Mouse (Mus musculus): ENCODE measurements around the gene Ccdc58. TPM values are rescaled to one million over a fixed set of nuclear protein-coding genes. Genes with fewer than 3 reads are reported as not detected.
"Not testable (repeated sequence)": the region's sequence is repeated elsewhere in the genome, so short reads cannot be mapped to it uniquely, and the experiment has no call there.

The Ccdc58 gene
- polyA plus RNA-seq, 1 experiment from 2014 or later, result 35.0 TPM

DNA sequence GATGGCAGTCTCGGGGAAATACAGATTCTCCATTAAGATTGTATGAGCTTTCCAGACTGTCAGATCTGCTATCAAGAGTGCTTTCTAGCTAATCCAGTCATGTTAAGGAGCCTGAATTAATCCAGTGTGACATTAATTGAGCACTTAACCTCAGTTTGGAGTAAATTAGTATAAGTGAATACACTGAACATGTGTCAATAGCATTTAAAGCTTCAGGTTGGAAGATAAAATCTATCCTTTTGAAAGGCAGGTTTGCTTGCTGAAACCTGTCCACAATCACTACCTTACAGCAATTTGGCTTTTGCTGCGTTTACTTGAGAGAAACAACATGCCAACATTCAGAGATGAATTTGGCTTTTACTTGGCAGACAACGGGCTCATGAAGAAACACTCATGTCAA is 22.6 kb downstream of the Ccdc58 start:
- no peak overlapping the region for H3K4me3 ChIP-seq (replicated peaks; ENCODE audit: low read length)
- no peaks in the 10 kb centered on the region for H3K4me1 ChIP-seq (replicated peaks; ENCODE audit: control insufficient read depth, insufficient read depth, low read length)
- H3K9me3 ChIP-seq (ENCODE audit: control insufficient read depth, low read length), result no peaks in the 10 kb centered on the region
- H3K27ac ChIP-seq (ENCODE audit: low read length), result no peak overlapping the region
- ATAC-seq, result no peak
- H3K9ac ChIP-seq (replicated peaks; ENCODE audit: low read depth, low read length), result no peak overlapping the region
- no peaks in the 10 kb centered on the region for H3K36me3 ChIP-seq (ENCODE audit: control insufficient read depth, insufficient read depth)
- H3K27me3 ChIP-seq (replicated peaks; ENCODE audit: control insufficient read depth, insufficient read depth, low read length), result no peaks in the 10 kb centered on the region
- 75% methylated on average over 3 of the region's 3 CpGs for WGBS
- no peak overlapping the region for H3K4me2 ChIP-seq (ENCODE audit: low read length)

- H3K4me2 ChIP-seq (ENCODE audit: low read length); H3K9me3 ChIP-seq (ENCODE audit: control insufficient read depth, low read length); ATAC-seq; H3K9ac ChIP-seq (replicated peaks; ENCODE audit: low read depth, low read length); H3K4me3 ChIP-seq (replicated peaks; ENCODE audit: low read length); H3K4me1 ChIP-seq (replicated peaks; ENCODE audit: control insufficient read depth, insufficient read depth, low read length); H3K36me3 ChIP-seq (ENCODE audit: control insufficient read depth, insufficient read depth); H3K27me3 ChIP-seq (replicated peaks; ENCODE audit: control insufficient read depth, insufficient read depth, low read length); H3K27ac ChIP-seq (ENCODE audit: low read length): not testable (repeated sequence)
- WGBS, result 88% methylated on average over 9 of the region's 12 CpGs
These were observed 26.5 kb downstream of the Ccdc58 start for GRCm38 (mm10) chr16:36097813-36098499.

DNA sequence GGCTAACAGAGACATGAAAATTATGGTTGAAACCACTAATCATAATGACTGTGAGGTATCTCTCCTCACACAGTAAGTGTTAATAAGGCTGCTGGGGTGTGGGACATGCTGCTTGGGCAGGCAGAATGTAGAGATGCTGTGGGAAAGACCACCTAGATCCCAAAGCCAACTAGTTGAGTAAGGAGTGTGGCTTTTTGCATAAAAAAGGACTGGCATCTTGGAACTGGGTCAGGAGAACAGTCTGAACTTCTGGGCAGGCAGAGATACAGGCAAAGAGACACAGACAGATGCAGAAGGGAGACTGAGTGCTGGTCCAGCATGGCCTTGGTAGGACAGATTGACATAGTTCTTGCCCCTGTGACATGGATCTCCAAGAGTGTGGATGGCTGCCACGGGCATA is 30.0 kb downstream of the Ccdc58 start:
- Histone ChIP-seq H3K4me2 (ENCODE audit: low read length) (no peak overlapping the region), H3K9ac (replicated peaks; ENCODE audit: low read depth, low read length) (no peak overlapping the region), H3K4me3 (replicated peaks; ENCODE audit: low read length) (no peak overlapping the region), H3K36me3 (ENCODE audit: control insufficient read depth, insufficient read depth) (no peaks in the 10 kb centered on the region), H3K9me3 (ENCODE audit: control insufficient read depth, low read length) (no peaks in the 10 kb centered on the region), H3K27ac (ENCODE audit: low read length) (no peak overlapping the region), H3K4me1 (replicated peaks; ENCODE audit: control insufficient read depth, insufficient read depth, low read length) (no peaks in the 10 kb centered on the region), H3K27me3 (replicated peaks; ENCODE audit: control insufficient read depth, insufficient read depth, low read length) (no peaks in the 10 kb centered on the region)
- no peak for ATAC-seq
- 92% methylated on average over 1 of the region's 1 CpGs for WGBS

GRCm38 (mm10) chr16:36102211-36102610 is 30.7 kb downstream of the Ccdc58 start:
- WGBS, result 91% methylated on average over 1 of the region's 1 CpGs
- Histone ChIP-seq H3K9me3 (ENCODE audit: control insufficient read depth, low read length) (no peaks in the 10 kb centered on the region), H3K36me3 (ENCODE audit: control insufficient read depth, insufficient read depth) (no peaks in the 10 kb centered on the region), H3K9ac (replicated peaks; ENCODE audit: low read depth, low read length) (no peak overlapping the region), H3K4me3 (replicated peaks; ENCODE audit: low read length) (no peak overlapping the region), H3K27ac (ENCODE audit: low read length) (no peak overlapping the region), H3K4me2 (ENCODE audit: low read length) (no peak overlapping the region), H3K27me3 (replicated peaks; ENCODE audit: control insufficient read depth, insufficient read depth, low read length) (no peaks in the 10 kb centered on the region), H3K4me1 (replicated peaks; ENCODE audit: control insufficient read depth, insufficient read depth, low read length) (no peaks in the 10 kb centered on the region)
- no peak for ATAC-seq

DNA sequence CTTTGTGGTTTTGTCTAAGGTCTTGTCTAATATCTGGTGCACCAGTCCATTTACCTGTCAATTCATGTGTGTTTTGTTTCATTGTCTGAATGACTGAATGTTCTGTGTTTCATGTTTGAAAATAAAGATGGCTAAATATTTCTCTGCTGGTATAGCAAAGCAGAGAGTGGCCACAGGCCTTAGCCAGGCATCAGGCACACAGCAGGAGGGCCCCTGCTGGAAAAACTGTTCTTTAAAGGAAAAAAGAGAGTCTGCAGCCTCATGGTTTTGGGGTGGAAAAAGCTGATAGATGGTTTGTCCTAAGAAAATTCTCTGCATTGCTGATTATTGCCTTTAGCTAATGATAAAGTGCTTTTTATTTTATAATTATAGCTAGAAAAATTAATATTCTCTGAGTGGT is 40.0 kb downstream of the Ccdc58 start:
- H3K27ac ChIP-seq (ENCODE audit: low read length); H3K9me3 ChIP-seq (ENCODE audit: control insufficient read depth, low read length); H3K36me3 ChIP-seq (ENCODE audit: control insufficient read depth, insufficient read depth); H3K4me2 ChIP-seq (ENCODE audit: low read length); H3K9ac ChIP-seq (replicated peaks; ENCODE audit: low read depth, low read length); H3K4me3 ChIP-seq (replicated peaks; ENCODE audit: low read length); ATAC-seq; H3K4me1 ChIP-seq (replicated peaks; ENCODE audit: control insufficient read depth, insufficient read depth, low read length); H3K27me3 ChIP-seq (replicated peaks; ENCODE audit: control insufficient read depth, insufficient read depth, low read length): not testable (repeated sequence)

DNA sequence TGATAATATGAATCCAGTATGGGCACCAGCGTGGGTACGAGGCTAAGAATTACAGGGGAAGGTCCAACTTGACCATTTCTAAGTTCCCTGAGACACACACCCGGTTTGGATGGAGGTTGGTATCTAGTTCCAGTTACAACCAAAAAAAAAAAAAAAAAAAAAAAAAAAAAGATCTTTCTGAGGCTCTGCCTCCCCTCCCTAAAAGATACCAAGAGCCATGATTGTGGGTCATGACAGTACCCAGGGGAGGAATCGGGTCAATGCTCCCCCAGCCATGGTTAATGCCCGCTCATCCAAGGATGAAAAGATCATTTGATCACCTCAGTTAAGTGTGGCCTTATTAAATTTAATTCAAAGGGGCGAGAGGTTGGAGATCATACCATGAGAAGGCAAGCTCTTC is 44.3 kb downstream of the Ccdc58 start:
- H3K27me3 ChIP-seq (replicated peaks; ENCODE audit: control insufficient read depth, insufficient read depth, low read length); H3K27ac ChIP-seq (ENCODE audit: low read length); H3K36me3 ChIP-seq (ENCODE audit: control insufficient read depth, insufficient read depth); H3K9ac ChIP-seq (replicated peaks; ENCODE audit: low read depth, low read length); H3K9me3 ChIP-seq (ENCODE audit: control insufficient read depth, low read length); H3K4me2 ChIP-seq (ENCODE audit: low read length); ATAC-seq; H3K4me1 ChIP-seq (replicated peaks; ENCODE audit: control insufficient read depth, insufficient read depth, low read length); H3K4me3 ChIP-seq (replicated peaks; ENCODE audit: low read length): not testable (repeated sequence)
- WGBS, result 93% methylated on average over 6 of the region's 6 CpGs

DNA sequence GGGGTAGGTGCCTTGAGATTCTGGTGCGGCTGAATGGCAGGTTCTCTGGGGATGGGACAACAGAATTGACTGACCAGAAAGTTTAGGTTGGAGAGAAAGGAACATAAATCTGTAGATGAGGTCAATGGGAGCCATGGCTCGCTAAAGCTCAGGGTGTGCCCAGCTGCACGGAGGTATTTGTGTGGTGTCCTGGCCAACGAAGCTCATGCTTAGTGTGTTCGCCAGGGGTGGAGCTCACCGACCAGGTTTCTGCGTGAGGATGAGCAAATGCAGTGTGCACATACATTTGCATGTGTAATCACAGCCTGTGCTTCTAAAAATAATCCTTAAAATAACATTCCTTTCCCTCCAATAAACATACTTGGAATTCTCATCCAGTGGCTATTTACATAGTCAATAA is 56.6 kb downstream of the Ccdc58 start:
- H3K4me2 ChIP-seq (ENCODE audit: low read length), result no peak overlapping the region
- 86% methylated on average over 7 of the region's 7 CpGs for WGBS
- ATAC-seq, result no peak
- no peaks in the 10 kb centered on the region for H3K27me3 ChIP-seq (replicated peaks; ENCODE audit: control insufficient read depth, insufficient read depth, low read length)
- no peak overlapping the region for H3K27ac ChIP-seq (ENCODE audit: low read length)
- H3K9me3 ChIP-seq (ENCODE audit: control insufficient read depth, low read length), result no peaks in the 10 kb centered on the region
- H3K36me3 ChIP-seq (ENCODE audit: control insufficient read depth, insufficient read depth), result no peaks in the 10 kb centered on the region
- no peak overlapping the region for H3K9ac ChIP-seq (replicated peaks; ENCODE audit: low read depth, low read length)
- H3K4me3 ChIP-seq (replicated peaks; ENCODE audit: low read length), result no peak overlapping the region
- no peaks in the 10 kb centered on the region for H3K4me1 ChIP-seq (replicated peaks; ENCODE audit: control insufficient read depth, insufficient read depth, low read length)

DNA sequence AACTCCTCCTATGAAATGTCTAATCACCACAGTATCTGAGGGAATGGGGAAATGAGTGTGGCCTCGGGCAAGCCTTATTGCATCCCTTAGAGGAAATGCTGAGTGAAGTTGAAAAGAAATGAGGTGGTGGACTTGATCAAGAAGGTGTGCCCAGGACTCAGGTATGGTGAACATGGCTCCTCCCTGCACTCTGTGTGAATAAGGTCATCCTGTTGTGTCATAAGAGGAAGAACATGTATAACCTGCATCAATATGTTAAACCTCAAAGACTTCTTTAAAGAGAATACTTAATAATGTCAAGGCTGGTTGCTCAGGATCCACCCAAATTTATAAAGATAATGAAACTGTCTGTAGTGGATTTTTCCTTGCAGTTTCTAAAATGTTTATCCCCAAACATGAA is 59.7 kb downstream of the Ccdc58 start, which contains the start of gene Csta1:
Gene Csta1 (minus strand): TSS at position 101 of the 400 bp plus-strand sequence.
- no peak within 1 kb of the TSS for H3K4me2 ChIP-seq (ENCODE audit: low read length)
- H3K9ac ChIP-seq (replicated peaks; ENCODE audit: low read depth, low read length), result no peak within 1 kb of the TSS
- no peak for ATAC-seq
- no peaks in the 10 kb centered on the region for H3K4me1 ChIP-seq (replicated peaks; ENCODE audit: control insufficient read depth, insufficient read depth, low read length)
- no peaks in the 10 kb centered on the region for H3K9me3 ChIP-seq (ENCODE audit: control insufficient read depth, low read length)
- no peaks in the 10 kb centered on the region for H3K27me3 ChIP-seq (replicated peaks; ENCODE audit: control insufficient read depth, insufficient read depth, low read length)
- H3K4me3 ChIP-seq (replicated peaks; ENCODE audit: low read length), result no peak within 1 kb of the TSS
- H3K27ac ChIP-seq (ENCODE audit: low read length), result no peak within 1 kb of the TSS
- 78% methylated on average over 1 of the region's 1 CpGs for WGBS
- H3K36me3 ChIP-seq (ENCODE audit: control insufficient read depth, insufficient read depth), result no peaks in the 10 kb centered on the region

DNA sequence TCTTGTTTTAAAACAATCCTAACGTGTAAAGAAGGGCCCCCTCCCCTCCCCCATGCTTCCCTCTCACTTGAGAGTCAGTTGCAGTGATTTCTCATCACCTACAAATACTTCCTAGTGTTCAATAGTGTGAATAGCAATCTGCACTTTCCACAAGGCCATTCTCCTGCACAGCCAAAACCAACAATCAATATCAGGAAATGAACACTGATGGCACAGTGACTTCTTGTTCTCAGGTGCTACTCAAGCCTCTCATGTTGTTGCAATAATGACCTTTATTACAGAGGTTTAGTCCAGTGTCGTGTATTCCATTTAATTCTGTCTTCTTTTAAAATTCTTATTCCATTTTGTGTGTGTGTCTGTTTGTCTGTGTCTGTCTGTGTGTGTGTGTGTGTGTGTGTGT is 66.7 kb downstream of the Ccdc58 start:
- H3K9ac ChIP-seq (replicated peaks; ENCODE audit: low read depth, low read length), result no peak overlapping the region
- no peak for ATAC-seq
- H3K27ac ChIP-seq (ENCODE audit: low read length), result no peak overlapping the region
- 76% methylated on average over 2 of the region's 2 CpGs for WGBS
- H3K36me3 ChIP-seq (ENCODE audit: control insufficient read depth, insufficient read depth), result no peaks in the 10 kb centered on the region
- H3K4me3 ChIP-seq (replicated peaks; ENCODE audit: low read length), result no peak overlapping the region
- H3K27me3 ChIP-seq (replicated peaks; ENCODE audit: control insufficient read depth, insufficient read depth, low read length), result no peaks in the 10 kb centered on the region
- no peak overlapping the region for H3K4me2 ChIP-seq (ENCODE audit: low read length)
- H3K9me3 ChIP-seq (ENCODE audit: control insufficient read depth, low read length), result no peaks in the 10 kb centered on the region
- no peaks in the 10 kb centered on the region for H3K4me1 ChIP-seq (replicated peaks; ENCODE audit: control insufficient read depth, insufficient read depth, low read length)
